Mouse (Mus musculus): ENCODE results near the gene Ccdc152. TPM values are rescaled to one million over a fixed set of nuclear protein-coding genes. Genes with fewer than 3 reads are reported as not detected.

Gene Ccdc152
- polyA plus RNA-seq, 1 experiment from 2014 or later: 0.12 TPM

DNA sequence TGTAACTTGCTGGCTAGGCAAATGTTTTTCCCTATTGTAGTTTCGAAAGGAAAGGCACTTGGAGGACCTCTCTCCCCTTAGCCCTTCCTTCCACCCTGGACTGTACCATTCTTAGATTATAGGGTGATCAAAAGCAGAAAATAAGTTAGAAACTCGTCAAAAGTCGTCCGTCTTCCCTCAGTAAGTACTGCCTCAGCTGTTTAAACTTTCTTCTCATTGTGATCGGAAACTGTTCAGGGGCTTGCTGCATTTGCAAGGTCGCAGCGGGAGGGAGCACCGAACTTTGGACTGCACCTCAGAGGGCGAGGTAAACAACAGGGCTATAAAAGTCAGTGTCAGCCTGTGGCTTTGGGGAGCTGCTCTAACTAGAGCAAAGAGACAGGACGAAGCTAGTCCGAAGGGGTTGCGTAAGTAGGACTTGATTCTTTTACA is 32.7 kb downstream of the Ccdc152 start:
- Histone ChIP-seq H3K36me3 (ENCODE audit: control insufficient read depth, insufficient read depth, low read length) (no peaks in the 10 kb centered on the region), H3K4me1 (ENCODE audit: control insufficient read depth, insufficient read depth, low read length) (peaks cover 5% of the 10 kb centered on the region; the same call in 1 of the 2 replicates), H3K4me2 (ENCODE audit: low read depth, severe bottlenecking) (peak overlapping the region; percentile 42), H3K27me3 (ENCODE audit: control insufficient read depth, insufficient read depth, low read length) (no peaks in the 10 kb centered on the region), H3K27ac (replicated peaks; ENCODE audit: low read depth, low read length) (peak overlapping the region; percentile 73), H3K9ac (ENCODE audit: low read length) (peak overlapping the region; percentile 68), H3K4me3 (ENCODE audit: low read depth, low read length) (peak overlapping the region; percentile 14; the same call in 1 of the 2 replicates), H3K9me3 (ENCODE audit: control insufficient read depth, low read length) (no peaks in the 10 kb centered on the region)
- peak; percentile 75; the same call in 1 of the 2 replicates for ATAC-seq (ENCODE audit: insufficient number of reproducible peaks, low FRiP score, low TSS enrichment, low read depth)
- WGBS: 4% methylated on average over 12 of the region's 12 CpGs
- peak; percentile 79 for DNase-seq (ENCODE audit: low spot score)

- H3K4me3 ChIP-seq (ENCODE audit: low read depth, low read length): no peak overlapping the region; the same call in 1 of the 2 replicates
- peaks cover 5% of the 10 kb centered on the region; the same call in 1 of the 2 replicates for H3K4me1 ChIP-seq (ENCODE audit: control insufficient read depth, insufficient read depth, low read length)
- no peaks in the 10 kb centered on the region for H3K9me3 ChIP-seq (ENCODE audit: control insufficient read depth, low read length)
- DNase-seq (ENCODE audit: low spot score): peak; percentile 57
- ATAC-seq (ENCODE audit: insufficient number of reproducible peaks, low FRiP score, low TSS enrichment, low read depth): peak; percentile 28; the same call in 1 of the 2 replicates
- no peaks in the 10 kb centered on the region for H3K36me3 ChIP-seq (ENCODE audit: control insufficient read depth, insufficient read depth, low read length)
- H3K27ac ChIP-seq (replicated peaks; ENCODE audit: low read depth, low read length): peak overlapping the region; percentile 73
- H3K9ac ChIP-seq (ENCODE audit: low read length): peak overlapping the region; percentile 68; the same call in 1 of the 2 replicates
- WGBS: 35% methylated on average over 6 of the region's 6 CpGs
- H3K27me3 ChIP-seq (ENCODE audit: control insufficient read depth, insufficient read depth, low read length): no peaks in the 10 kb centered on the region
- H3K4me2 ChIP-seq (ENCODE audit: low read depth, severe bottlenecking): peak overlapping the region; percentile 42
Measured at GRCm38 (mm10) chr15:3269996-3270645, 33.2 kb downstream of the Ccdc152 start.

- H3K4me2 ChIP-seq (ENCODE audit: low read depth, severe bottlenecking): no peak overlapping the region
Measured at GRCm38 (mm10) chr15:3269496-3269895, 33.8 kb downstream of the Ccdc152 start.

DNA sequence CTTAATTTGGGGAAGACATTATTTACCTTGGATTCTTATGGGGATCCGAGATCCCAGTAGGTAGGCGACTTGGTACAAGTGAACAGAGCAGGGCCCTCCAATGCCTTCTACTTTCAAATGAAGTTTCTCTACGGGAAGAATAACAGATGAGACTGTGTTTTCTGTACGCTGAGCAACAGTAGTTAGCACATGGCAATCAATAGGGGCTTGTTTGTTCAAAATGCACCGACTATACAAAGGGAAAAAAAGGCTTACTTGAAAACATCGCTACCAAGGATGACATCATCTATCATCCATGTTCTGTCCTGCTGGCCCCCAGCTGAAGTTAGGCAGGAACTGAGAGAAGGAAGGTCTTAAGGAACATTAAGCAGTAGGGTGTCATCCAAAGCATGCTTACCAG is 35.1 kb downstream of the Ccdc152 start, which contains the start of gene Selenop:
Gene Selenop, plus strand, starts transcription at position 301 of the 400 bp plus-strand sequence.
- H3K4me2 ChIP-seq (ENCODE audit: low read depth, severe bottlenecking): no peak within 1 kb of the TSS
- H3K4me1 ChIP-seq (ENCODE audit: control insufficient read depth, insufficient read depth, low read length): peaks cover 5% of the 10 kb centered on the region; the same call in 1 of the 2 replicates
- no peaks in the 10 kb centered on the region for H3K27me3 ChIP-seq (ENCODE audit: control insufficient read depth, insufficient read depth, low read length)
- DNase-seq (ENCODE audit: low spot score) (no peak), ATAC-seq (ENCODE audit: insufficient number of reproducible peaks, low FRiP score, low TSS enrichment, low read depth) (no peak)
- H3K27ac ChIP-seq (replicated peaks; ENCODE audit: low read depth, low read length): peak within 1 kb of the TSS; percentile 59; the same call in 1 of the 2 replicates
- H3K36me3 ChIP-seq (ENCODE audit: control insufficient read depth, insufficient read depth, low read length): no peaks in the 10 kb centered on the region
- H3K9ac ChIP-seq (ENCODE audit: low read length): no peak within 1 kb of the TSS
- 91% methylated on average over 6 of the region's 6 CpGs for WGBS
- H3K4me3 ChIP-seq (ENCODE audit: low read depth, low read length): no peak within 1 kb of the TSS
- no peaks in the 10 kb centered on the region for H3K9me3 ChIP-seq (ENCODE audit: control insufficient read depth, low read length)

More at GRCm38 (mm10) chr15:3269496-3269895, 33.8 kb downstream of the Ccdc152 start:
- H3K4me1 ChIP-seq (ENCODE audit: control insufficient read depth, insufficient read depth, low read length): peaks cover 5% of the 10 kb centered on the region; the same call in 1 of the 2 replicates
- H3K9me3 ChIP-seq (ENCODE audit: control insufficient read depth, low read length): no peaks in the 10 kb centered on the region
- ATAC-seq (ENCODE audit: insufficient number of reproducible peaks, low FRiP score, low TSS enrichment, low read depth): peak; percentile 69; the same call in 1 of the 2 replicates
- WGBS: 22% methylated on average over 4 of the region's 4 CpGs
- H3K27me3 ChIP-seq (ENCODE audit: control insufficient read depth, insufficient read depth, low read length): no peaks in the 10 kb centered on the region
- no peaks in the 10 kb centered on the region for H3K36me3 ChIP-seq (ENCODE audit: control insufficient read depth, insufficient read depth, low read length)
- H3K4me3 ChIP-seq (ENCODE audit: low read depth, low read length): no peak overlapping the region
- peak; percentile 50 for DNase-seq (ENCODE audit: low spot score)
- H3K9ac ChIP-seq (ENCODE audit: low read length): no peak overlapping the region
- peak overlapping the region; percentile 59 for H3K27ac ChIP-seq (replicated peaks; ENCODE audit: low read depth, low read length)

GRCm38 (mm10) chr15:3264828-3265227 is 38.5 kb downstream of the Ccdc152 start:
- DNase-seq (ENCODE audit: low spot score) (no peak), ATAC-seq (ENCODE audit: insufficient number of reproducible peaks, low FRiP score, low TSS enrichment, low read depth) (no peak)
- H3K36me3 ChIP-seq (ENCODE audit: control insufficient read depth, insufficient read depth, low read length): no peaks in the 10 kb centered on the region
- H3K4me2 ChIP-seq (ENCODE audit: low read depth, severe bottlenecking): no peak overlapping the region
- no peak overlapping the region for H3K9ac ChIP-seq (ENCODE audit: low read length)
- 91% methylated on average over 1 of the region's 1 CpGs for WGBS
- no peaks in the 10 kb centered on the region for H3K27me3 ChIP-seq (ENCODE audit: control insufficient read depth, insufficient read depth, low read length)
- peaks cover 3% of the 10 kb centered on the region; the same call in 1 of the 2 replicates for H3K4me1 ChIP-seq (ENCODE audit: control insufficient read depth, insufficient read depth, low read length)
- no peak overlapping the region for H3K4me3 ChIP-seq (ENCODE audit: low read depth, low read length)
- no peak overlapping the region for H3K27ac ChIP-seq (replicated peaks; ENCODE audit: low read depth, low read length)
- no peaks in the 10 kb centered on the region for H3K9me3 ChIP-seq (ENCODE audit: control insufficient read depth, low read length)

DNA sequence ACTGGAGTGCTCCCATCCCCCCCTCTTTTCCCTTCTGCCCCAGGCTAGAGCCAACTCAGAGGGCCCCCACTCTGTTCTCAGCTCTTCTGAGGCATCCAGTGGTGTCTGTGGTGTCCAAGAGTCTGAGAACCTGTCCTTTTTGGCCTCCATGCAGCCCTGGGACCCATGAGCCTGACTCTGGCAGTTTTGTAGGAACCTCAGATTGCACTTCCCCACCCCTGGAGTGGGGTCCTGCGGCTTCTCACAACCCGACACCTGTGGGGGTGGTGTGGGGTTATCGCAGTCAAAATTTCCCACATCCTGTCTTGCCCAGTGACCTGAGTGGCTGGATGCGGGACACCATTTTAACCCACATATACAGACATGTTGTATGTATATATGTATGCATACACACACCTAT is 39.0 kb downstream of the Ccdc152 start:
- Histone ChIP-seq H3K36me3 (ENCODE audit: control insufficient read depth, insufficient read depth, low read length) (no peaks in the 10 kb centered on the region), H3K9me3 (ENCODE audit: control insufficient read depth, low read length) (no peaks in the 10 kb centered on the region), H3K4me1 (ENCODE audit: control insufficient read depth, insufficient read depth, low read length) (no peaks in the 10 kb centered on the region), H3K27me3 (ENCODE audit: control insufficient read depth, insufficient read depth, low read length) (no peaks in the 10 kb centered on the region), H3K9ac (ENCODE audit: low read length) (no peak overlapping the region), H3K27ac (replicated peaks; ENCODE audit: low read depth, low read length) (no peak overlapping the region), H3K4me3 (ENCODE audit: low read depth, low read length) (no peak overlapping the region), H3K4me2 (ENCODE audit: low read depth, severe bottlenecking) (no peak overlapping the region)
- DNase-seq (ENCODE audit: low spot score) (no peak), ATAC-seq (ENCODE audit: insufficient number of reproducible peaks, low FRiP score, low TSS enrichment, low read depth) (no peak)
- WGBS: 88% methylated on average over 4 of the region's 4 CpGs

GRCm38 (mm10) chr15:3262883-3263282 is 40.4 kb downstream of the Ccdc152 start:
- Histone ChIP-seq H3K4me3 (ENCODE audit: low read depth, low read length) (no peak overlapping the region), H3K4me2 (ENCODE audit: low read depth, severe bottlenecking) (no peak overlapping the region)
- 74% methylated on average over 3 of the region's 3 CpGs for WGBS

GRCm38 (mm10) chr15:3260309-3260708 is 43.0 kb downstream of the Ccdc152 start:
- WGBS: 89% methylated on average over 4 of the region's 4 CpGs
- no peaks in the 10 kb centered on the region for H3K36me3 ChIP-seq (ENCODE audit: control insufficient read depth, insufficient read depth, low read length)
- ATAC-seq (ENCODE audit: insufficient number of reproducible peaks, low FRiP score, low TSS enrichment, low read depth) (no peak), DNase-seq (ENCODE audit: low spot score) (no peak)
- no peaks in the 10 kb centered on the region for H3K27me3 ChIP-seq (ENCODE audit: control insufficient read depth, insufficient read depth, low read length)
- H3K4me2 ChIP-seq (ENCODE audit: low read depth, severe bottlenecking): no peak overlapping the region
- no peak overlapping the region for H3K9ac ChIP-seq (ENCODE audit: low read length)
- H3K27ac ChIP-seq (replicated peaks; ENCODE audit: low read depth, low read length): no peak overlapping the region
- no peak overlapping the region for H3K4me3 ChIP-seq (ENCODE audit: low read depth, low read length)
- no peaks in the 10 kb centered on the region for H3K9me3 ChIP-seq (ENCODE audit: control insufficient read depth, low read length)
- H3K4me1 ChIP-seq (ENCODE audit: control insufficient read depth, insufficient read depth, low read length): no peaks in the 10 kb centered on the region

More at GRCm38 (mm10) chr15:3262883-3263282, 40.4 kb downstream of the Ccdc152 start:
- Histone ChIP-seq H3K36me3 (ENCODE audit: control insufficient read depth, insufficient read depth, low read length) (no peaks in the 10 kb centered on the region), H3K9me3 (ENCODE audit: control insufficient read depth, low read length) (no peaks in the 10 kb centered on the region), H3K27ac (replicated peaks; ENCODE audit: low read depth, low read length) (no peak overlapping the region), H3K9ac (ENCODE audit: low read length) (no peak overlapping the region), H3K27me3 (ENCODE audit: control insufficient read depth, insufficient read depth, low read length) (no peaks in the 10 kb centered on the region), H3K4me1 (ENCODE audit: control insufficient read depth, insufficient read depth, low read length) (no peaks in the 10 kb centered on the region)
- DNase-seq (ENCODE audit: low spot score): no peak
- ATAC-seq (ENCODE audit: insufficient number of reproducible peaks, low FRiP score, low TSS enrichment, low read depth): no peak
